Mouse (Mus musculus) olfactory bulb, adult 2 months (tissue): ENCODE measurements around the gene Gnl3. TPM values are rescaled to one million over a fixed set of nuclear protein-coding genes. Genes with fewer than 3 reads are reported as not detected.

Experiments
- H3K27ac ChIP-seq: fragments of 200-500 bp; 2 replicates; pipeline ENCODE4 v1.5.1; 2012; ENCODE audit warnings: low read depth, low read length; ENCODE audit not compliant: insufficient read depth
- H3K4me1 ChIP-seq: fragments of 200-500 bp; 2 replicates; pipeline ENCODE4 v1.6.1; 2012; ENCODE audit warnings: low read length; ENCODE audit not compliant: control insufficient read depth, insufficient read depth
- H3K4me3 ChIP-seq: fragments of 200-500 bp; 2 replicates; pipeline ENCODE4 v1.5.1; 2012; ENCODE audit warnings: mild to moderate bottlenecking, low read depth, low read length, moderate library complexity; ENCODE audit not compliant: insufficient read depth
- CTCF ChIP-seq: fragments of 200-500 bp; IDR thresholded peaks from 2 replicates; pipeline ENCODE4 v1.5.1; 2012; ENCODE audit warnings: low read depth, mild to moderate bottlenecking, low read length, moderate library complexity; ENCODE audit not compliant: insufficient read depth
- POLR2A ChIP-seq: fragments of 200-500 bp; IDR thresholded peaks from 2 replicates; pipeline ENCODE4 v1.6.1; 2012; ENCODE audit warnings: mild to moderate bottlenecking, low read depth, low read length, moderate library complexity; ENCODE audit not compliant: insufficient read depth
- WGBS: fragments of 180-500 bp; shearing (Covaris S2); methylation state at CpG from one replicate; pipeline ENCODE4 v1.1.7; 2018; 5-methylcytosine and 5-hydroxymethylcytosine counted together
- polyA plus RNA-seq: library from polyadenylated mRNA; stranded (reverse); fragments of >200 nt; gene quantifications from 2 replicates; pipeline ENCODE4 v1.2.4, GENCODE M21; 2012; ENCODE audit warnings: low replicate concordance; ENCODE audit not compliant: missing spikeins, insufficient read depth, insufficient read length

Gene Gnl3
- polyA plus RNA-seq, 1 experiment, result not detected

GRCm38 (mm10) chr14:30974204-30974603 lies 44.7 kb downstream of the Gnl3 start:
- no peak for TF ChIP-seq CTCF
- no peak for TF ChIP-seq POLR2A
- Histone ChIP-seq H3K4me3 (no peak overlapping the region), H3K4me1 (peaks cover 3% of the 10 kb centered on the region; the same call in 1 of the 2 replicates), H3K27ac (peak overlapping the region; percentile 76)
- whole genome bisulfite sequencing, result 13% methylated on average over 6 of the region's 6 CpGs

Other genes with a start within 250 kb of the Gnl3 start
- not detected in 2 replicates for gene Tmem110, start 193.6 kb downstream of the Gnl3 start, polyA plus RNA-seq
- not detected in 2 replicates for gene Mustn1, start 140.0 kb downstream of the Gnl3 start, polyA plus RNA-seq
- not detected in 2 replicates for gene Itih4, start 132.7 kb downstream of the Gnl3 start, polyA plus RNA-seq
- gene Itih3, start 95.4 kb downstream of the Gnl3 start, polyA plus RNA-seq, result not detected in 2 replicates
- not detected in 2 replicates for gene Itih1, start 75.9 kb downstream of the Gnl3 start, polyA plus RNA-seq
- gene Nek4, start 67.8 kb downstream of the Gnl3 start, polyA plus RNA-seq, result not detected in 2 replicates
- gene Glt8d1, start 17.8 kb downstream of the Gnl3 start, polyA plus RNA-seq, result not detected in 2 replicates
- gene Spcs1, start 17.5 kb downstream of the Gnl3 start, polyA plus RNA-seq, result not detected in 2 replicates
- gene Pbrm1, start within 50 bp of the Gnl3 start, polyA plus RNA-seq, result 82.9 and 393 TPM in 2 replicates
- not detected in 2 replicates for gene Smim4, start 109.8 kb upstream of the Gnl3 start, polyA plus RNA-seq
- not detected in 2 replicates for gene Nt5dc2, start 111.9 kb upstream of the Gnl3 start, polyA plus RNA-seq
- not detected in 2 replicates for gene Stab1, start 149.5 kb upstream of the Gnl3 start, polyA plus RNA-seq
- not detected in 2 replicates for gene Tnnc1, start 189.2 kb upstream of the Gnl3 start, polyA plus RNA-seq
- gene Nisch, start 197.8 kb upstream of the Gnl3 start, polyA plus RNA-seq, result 606 and 1,155 TPM in 2 replicates
- not detected in 2 replicates for gene Sema3g, start 198.7 kb upstream of the Gnl3 start, polyA plus RNA-seq
- not detected in 2 replicates for gene Phf7, start 232.2 kb upstream of the Gnl3 start, polyA plus RNA-seq
- gene Bap1, start 232.3 kb upstream of the Gnl3 start, polyA plus RNA-seq, result not detected in 2 replicates